Mouse (Mus musculus) gastrocnemius, adult 18-20 months (tissue): ENCODE results near the gene Eif3c. TPM values are rescaled to one million over a fixed set of nuclear protein-coding genes. Genes with fewer than 3 reads are reported as not detected.

Experiments used
- DNase-seq: peaks from one replicate; pipeline ENCODE4 v3.0.0; 2021; ENCODE audit warnings: low spot score
- long read RNA-seq, 2 experiments: library from polyadenylated mRNA; stranded (forward); transcript quantifications; one replicate each; pipeline ENCODE4 v2.0.0; 2021
- total RNA-seq, 2 experiments: library from RNA; stranded (reverse); gene quantifications; 2 replicates each; pipeline ENCODE4 v1.2.3; 2021

Eif3c gene
- 100 to 1,000 TPM; 167 to 171 TPM for total RNA-seq
- long read RNA-seq, experiment 1, transcript Eif3c-201 (21 exons, 3,383 nt), result major isoform, 56 of 96 reads
- long read RNA-seq, experiment 1, partial matches to known transcripts, result 38 of 96 reads
- long read RNA-seq, experiment 1, other reads (novel, unspliced or antisense), result 2 of 96 reads
- long read RNA-seq, experiment 2, transcript Eif3c-201 (21 exons, 3,383 nt), result major isoform, 45 of 91 reads
- long read RNA-seq, experiment 2, partial matches to known transcripts, result 45 of 91 reads
- long read RNA-seq, experiment 2, other reads (novel, unspliced or antisense), result 1 of 91 reads

- DNase-seq, result peak; percentile 90
Measured at GRCm38 (mm10) chr7:126566094-126566765, at the start of gene Eif3c. TSS of gene Eif3c (minus strand) at chr7:126566411.

- DNase-seq, result no peak
Measured at GRCm38 (mm10) chr7:126612736-126613135, 46.5 kb upstream of the Eif3c start.

- DNase-seq, result no peak
Measured at GRCm38 (mm10) chr7:126607796-126608195, 41.6 kb upstream of the Eif3c start.

- peak; percentile 85 for DNase-seq
Measured at GRCm38 (mm10) chr7:126607064-126607463, 40.9 kb upstream of the Eif3c start.

- DNase-seq, result no peak
Measured at GRCm38 (mm10) chr7:126606611-126607010, 40.4 kb upstream of the Eif3c start.

- DNase-seq, result no peak
Measured at GRCm38 (mm10) chr7:126602650-126603049, 36.4 kb upstream of the Eif3c start.

GRCm38 (mm10) chr7:126601896-126602295 lies 35.7 kb upstream of the Eif3c start:
- DNase-seq, result no peak

GRCm38 (mm10) chr7:126598919-126599318 lies 32.7 kb upstream of the Eif3c start:
- DNase-seq, result no peak

GRCm38 (mm10) chr7:126596414-126596813 lies 30.2 kb upstream of the Eif3c start:
- DNase-seq, result no peak

GRCm38 (mm10) chr7:126595890-126596289 lies 29.7 kb upstream of the Eif3c start:
- no peak for DNase-seq

- DNase-seq, result no peak
Measured at GRCm38 (mm10) chr7:126594862-126595561, 28.8 kb upstream of the Eif3c start, which contains the start of gene Il27. TSS of gene Il27 (minus strand) at chr7:126594941.

- peak; percentile 50 for DNase-seq
Measured at GRCm38 (mm10) chr7:126587779-126588178, 21.6 kb upstream of the Eif3c start.

GRCm38 (mm10) chr7:126586839-126587238 lies 20.6 kb upstream of the Eif3c start:
- peak; percentile 61 for DNase-seq

- DNase-seq, result no peak
Measured at GRCm38 (mm10) chr7:126585717-126586116, 19.5 kb upstream of the Eif3c start, which contains the start of gene Cln3. TSS of gene Cln3 (minus strand) at chr7:126585817.

- no peak for DNase-seq
Measured at GRCm38 (mm10) chr7:126584506-126584977, 18.3 kb upstream of the Eif3c start, which contains the start of gene Apobr. TSS of gene Apobr (plus strand) at chr7:126584942.

- no peak for DNase-seq
Measured at GRCm38 (mm10) chr7:126583761-126584160, 17.6 kb upstream of the Eif3c start.

GRCm38 (mm10) chr7:126583251-126583709 lies 17.1 kb upstream of the Eif3c start:
- peak; percentile 90 for DNase-seq

- DNase-seq, result no peak
Measured at GRCm38 (mm10) chr7:126582759-126583158, 16.5 kb upstream of the Eif3c start.

GRCm38 (mm10) chr7:126581661-126582060 lies 15.4 kb upstream of the Eif3c start:
- DNase-seq, result no peak

GRCm38 (mm10) chr7:126579172-126579571 lies 13.0 kb upstream of the Eif3c start:
- DNase-seq, result peak; percentile 19

- peak; percentile 26 for DNase-seq
Measured at GRCm38 (mm10) chr7:126576946-126577345, 10.7 kb upstream of the Eif3c start.

- DNase-seq, result no peak
Measured at GRCm38 (mm10) chr7:126565693-126566092, 518 bp downstream of the Eif3c start.
